Mouse (Mus musculus): ENCODE results near the gene Trnp1. TPM values are rescaled to one million over a fixed set of nuclear protein-coding genes. Genes with fewer than 3 reads are reported as not detected.

The Trnp1 gene
- polyA plus RNA-seq, 1 experiment from 2014 or later, result 0.78 TPM

GRCm38 (mm10) chr4:133493895-133494294, 4.5 kb downstream of the Trnp1 start:
- H3K27ac ChIP-seq (replicated peaks), result no peak overlapping the region
- no peak for ATAC-seq (ENCODE audit: extremely low read depth, insufficient number of reproducible peaks, low FRiP score, low TSS enrichment)
- H3K4me1 ChIP-seq, result peaks cover 61% of the 10 kb centered on the region
- H3K27me3 ChIP-seq (replicated peaks), result peaks cover 51% of the 10 kb centered on the region
- peak overlapping the region; percentile 46 for H3K4me3 ChIP-seq
- H3K9me3 ChIP-seq, result no peaks in the 10 kb centered on the region
- H3K4me2 ChIP-seq, result peak overlapping the region; percentile 75
- 17% methylated on average over 11 of the region's 12 CpGs for WGBS
- no peaks in the 10 kb centered on the region for H3K36me3 ChIP-seq
- H3K9ac ChIP-seq, result peak overlapping the region; percentile 69

- H3K4me1 ChIP-seq, result peaks cover 46% of the 10 kb centered on the region
- peak overlapping the region; percentile 56 for H3K4me2 ChIP-seq
- ATAC-seq (ENCODE audit: extremely low read depth, insufficient number of reproducible peaks, low FRiP score, low TSS enrichment), result no peak; the same call in 1 of the 2 replicates
- WGBS, result 22% methylated on average over 10 of the region's 10 CpGs
- H3K4me3 ChIP-seq, result no peak overlapping the region; the same call in 1 of the 2 replicates
- H3K27ac ChIP-seq (replicated peaks), result 0 out of 2 replicates have a peak overlapping the region, but pooled peaks have one; percentile 42
- H3K9ac ChIP-seq, result peak overlapping the region; percentile 59
- peaks cover 30% of the 10 kb centered on the region for H3K27me3 ChIP-seq (replicated peaks)
- no peaks in the 10 kb centered on the region for H3K36me3 ChIP-seq
- H3K9me3 ChIP-seq, result no peaks in the 10 kb centered on the region
These were observed 6.5 kb downstream of the Trnp1 start for GRCm38 (mm10) chr4:133491800-133492199.

GRCm38 (mm10) chr4:133489489-133490245, 8.7 kb downstream of the Trnp1 start:
- H3K4me2 ChIP-seq, result no peak overlapping the region
- H3K4me3 ChIP-seq, result no peak overlapping the region
- H3K27ac ChIP-seq (replicated peaks), result 0 out of 2 replicates have a peak overlapping the region, but pooled peaks have one; percentile 10
- peaks cover 9% of the 10 kb centered on the region for H3K27me3 ChIP-seq (replicated peaks)
- H3K9ac ChIP-seq, result no peak overlapping the region
- 41% methylated on average over 4 of the region's 4 CpGs for WGBS
- no peaks in the 10 kb centered on the region for H3K36me3 ChIP-seq
- no peaks in the 10 kb centered on the region for H3K9me3 ChIP-seq
- no peak for ATAC-seq (ENCODE audit: extremely low read depth, insufficient number of reproducible peaks, low FRiP score, low TSS enrichment)
- H3K4me1 ChIP-seq, result peaks cover 39% of the 10 kb centered on the region

- no peak overlapping the region for H3K9ac ChIP-seq
- no peak overlapping the region for H3K4me2 ChIP-seq
- 0 out of 2 replicates have a peak, but pooled peaks cover 10% of the 10 kb centered on the region for H3K27me3 ChIP-seq (replicated peaks)
- ATAC-seq (ENCODE audit: extremely low read depth, insufficient number of reproducible peaks, low FRiP score, low TSS enrichment), result no peak
- H3K27ac ChIP-seq (replicated peaks), result no peak overlapping the region
- no peak overlapping the region for H3K4me3 ChIP-seq
- 81% methylated on average over 20 of the region's 20 CpGs for WGBS
- H3K36me3 ChIP-seq, result no peaks in the 10 kb centered on the region
- H3K9me3 ChIP-seq, result no peaks in the 10 kb centered on the region
- peaks cover 41% of the 10 kb centered on the region for H3K4me1 ChIP-seq
These were observed 9.5 kb downstream of the Trnp1 start for GRCm38 (mm10) chr4:133488619-133489392.

DNA sequence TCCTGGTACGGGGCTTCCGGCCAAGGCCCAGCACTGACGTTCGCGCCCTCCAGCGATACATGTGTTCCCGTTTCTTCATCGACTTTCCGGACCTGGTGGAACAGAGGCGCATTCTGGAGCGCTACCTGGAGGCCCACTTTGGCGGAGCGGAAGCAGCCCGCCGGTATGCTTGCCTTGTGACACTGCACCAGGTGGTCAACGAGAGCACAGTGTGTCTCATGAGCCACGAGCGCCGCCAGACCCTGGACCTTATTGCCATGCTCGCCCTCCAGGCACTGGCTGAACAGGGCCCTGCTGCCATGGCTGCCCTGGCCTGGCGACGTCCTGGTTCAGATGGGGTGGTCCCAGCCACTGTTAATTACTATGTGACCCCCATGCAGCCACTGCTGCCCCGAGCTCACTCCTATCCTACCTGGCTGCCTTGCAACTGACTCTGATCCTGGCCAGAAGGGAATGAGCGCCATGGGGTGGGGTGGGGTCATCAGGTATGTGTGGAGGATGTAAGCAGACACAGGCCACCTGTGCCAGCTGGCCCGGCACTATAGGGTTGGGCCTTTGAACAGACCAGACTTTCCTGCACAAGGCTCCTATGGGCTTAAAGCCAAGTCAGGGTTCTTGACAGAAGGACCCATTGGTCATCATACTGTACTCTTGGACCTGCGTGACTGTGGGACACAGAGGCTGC, 11.5 kb downstream of the Trnp1 start:
- 87% methylated on average over 26 of the region's 26 CpGs for WGBS

DNA sequence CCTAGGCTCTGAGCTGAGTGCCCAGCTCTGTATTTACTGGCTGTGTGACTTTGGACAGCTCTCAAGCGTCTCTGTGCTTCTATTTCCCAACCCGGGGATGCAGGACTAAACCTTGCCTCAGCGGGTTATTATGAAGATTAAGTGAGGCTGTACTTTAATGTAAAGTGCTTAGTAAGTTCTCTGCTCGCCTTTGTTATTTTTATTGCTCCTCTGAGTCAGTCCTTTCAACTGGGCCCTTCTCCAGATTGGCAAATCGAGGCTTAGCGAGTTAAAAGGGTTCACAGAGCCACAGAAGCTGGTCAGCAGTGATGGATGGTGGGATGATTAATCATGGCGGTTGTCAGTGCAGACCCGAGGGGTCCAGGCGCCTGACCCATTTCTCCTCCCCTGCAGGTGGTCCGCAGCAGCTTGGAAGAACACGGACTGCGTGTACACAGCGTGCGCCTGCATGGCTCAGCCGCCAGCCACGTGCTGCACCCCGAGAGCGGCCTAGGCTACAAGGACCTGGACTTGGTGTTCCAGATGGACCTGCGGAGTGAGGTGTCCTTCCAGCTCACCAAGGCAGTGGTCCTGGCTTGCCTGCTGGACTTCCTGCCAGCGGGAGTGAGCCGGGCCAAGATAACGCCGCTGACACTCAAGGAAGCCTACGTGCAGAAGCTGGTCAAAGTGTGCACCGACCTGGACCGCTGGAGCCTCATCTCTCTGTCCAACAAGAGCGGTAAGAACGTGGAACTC, 12.5 kb downstream of the Trnp1 start:
- ATAC-seq (ENCODE audit: extremely low read depth, insufficient number of reproducible peaks, low FRiP score, low TSS enrichment), result no peak
- H3K27me3 ChIP-seq (replicated peaks), result peaks cover 29% of the 10 kb centered on the region
- peaks cover 30% of the 10 kb centered on the region for H3K4me1 ChIP-seq
- H3K36me3 ChIP-seq, result no peaks in the 10 kb centered on the region
- no peaks in the 10 kb centered on the region for H3K9me3 ChIP-seq
- H3K4me2 ChIP-seq, result no peak overlapping the region
- H3K9ac ChIP-seq, result no peak overlapping the region
- 77% methylated on average over 28 of the region's 28 CpGs for WGBS
- no peak overlapping the region for H3K27ac ChIP-seq (replicated peaks)
- no peak overlapping the region for H3K4me3 ChIP-seq

More for the DNA sequence above, 11.5 kb downstream of the Trnp1 start:
- Histone ChIP-seq H3K27me3 (replicated peaks) (peaks cover 19% of the 10 kb centered on the region), H3K4me1 (peaks cover 34% of the 10 kb centered on the region), H3K4me2 (no peak overlapping the region), H3K9ac (no peak overlapping the region), H3K9me3 (no peaks in the 10 kb centered on the region), H3K27ac (replicated peaks) (no peak overlapping the region), H3K4me3 (no peak overlapping the region), H3K36me3 (no peaks in the 10 kb centered on the region)
- ATAC-seq (ENCODE audit: extremely low read depth, insufficient number of reproducible peaks, low FRiP score, low TSS enrichment), result no peak

GRCm38 (mm10) chr4:133484266-133485025, 13.9 kb downstream of the Trnp1 start:
- Histone ChIP-seq H3K4me1 (peaks cover 35% of the 10 kb centered on the region), H3K4me2 (peak overlapping the region; percentile 60), H3K36me3 (no peaks in the 10 kb centered on the region), H3K27me3 (replicated peaks) (peaks cover 37% of the 10 kb centered on the region), H3K4me3 (peak overlapping the region; percentile 13; the same call in 1 of the 2 replicates), H3K27ac (replicated peaks) (no peak overlapping the region), H3K9me3 (no peaks in the 10 kb centered on the region), H3K9ac (peak overlapping the region; percentile 59)
- no peak for ATAC-seq (ENCODE audit: extremely low read depth, insufficient number of reproducible peaks, low FRiP score, low TSS enrichment)
- WGBS, result 16% methylated on average over 22 of the region's 22 CpGs

DNA sequence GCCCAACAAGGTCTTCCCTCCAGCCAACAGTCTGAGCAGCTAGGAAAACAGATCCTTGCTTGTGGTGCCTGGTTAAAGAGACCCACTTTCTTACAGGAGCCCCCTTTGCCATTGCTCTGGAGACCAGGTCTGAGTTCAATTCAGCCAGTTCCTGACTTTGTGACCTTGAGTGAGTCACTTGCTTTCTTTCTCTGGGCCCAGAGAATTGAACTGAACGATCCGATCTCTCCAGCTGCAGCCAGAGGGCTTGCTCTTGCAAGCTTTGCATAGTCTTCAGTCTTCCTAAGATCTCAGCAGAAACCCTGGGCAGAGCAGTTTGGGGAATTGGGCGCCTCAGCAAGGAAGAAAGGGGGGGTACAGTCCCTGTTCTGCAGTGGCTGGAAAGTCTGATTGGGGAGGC, 15.9 kb downstream of the Trnp1 start:
- no peak for ATAC-seq (ENCODE audit: extremely low read depth, insufficient number of reproducible peaks, low FRiP score, low TSS enrichment)
- 76% methylated on average over 3 of the region's 3 CpGs for WGBS
- no peak overlapping the region for H3K4me3 ChIP-seq
- H3K4me1 ChIP-seq, result peaks cover 31% of the 10 kb centered on the region
- H3K9ac ChIP-seq, result no peak overlapping the region
- H3K4me2 ChIP-seq, result no peak overlapping the region
- H3K27ac ChIP-seq (replicated peaks), result no peak overlapping the region
- no peaks in the 10 kb centered on the region for H3K36me3 ChIP-seq
- H3K27me3 ChIP-seq (replicated peaks), result peaks cover 53% of the 10 kb centered on the region
- no peaks in the 10 kb centered on the region for H3K9me3 ChIP-seq

GRCm38 (mm10) chr4:133481488-133481887, 16.9 kb downstream of the Trnp1 start:
- no peak for ATAC-seq (ENCODE audit: extremely low read depth, insufficient number of reproducible peaks, low FRiP score, low TSS enrichment)
- Histone ChIP-seq H3K4me1 (peaks cover 31% of the 10 kb centered on the region), H3K27me3 (replicated peaks) (peaks cover 63% of the 10 kb centered on the region), H3K4me3 (no peak overlapping the region), H3K4me2 (no peak overlapping the region), H3K9me3 (no peaks in the 10 kb centered on the region), H3K9ac (0 out of 2 replicates have a peak overlapping the region, but pooled peaks have one; percentile 8), H3K27ac (replicated peaks) (no peak overlapping the region), H3K36me3 (no peaks in the 10 kb centered on the region)
- WGBS, result 11% methylated on average over 4 of the region's 4 CpGs

- ATAC-seq (ENCODE audit: extremely low read depth, insufficient number of reproducible peaks, low FRiP score, low TSS enrichment), result no peak
- Histone ChIP-seq H3K9ac (peak overlapping the region; percentile 74; the same call in 1 of the 2 replicates), H3K9me3 (no peaks in the 10 kb centered on the region), H3K27ac (replicated peaks) (no peak overlapping the region), H3K4me1 (peaks cover 31% of the 10 kb centered on the region), H3K4me3 (peak overlapping the region; percentile 59; the same call in 1 of the 2 replicates), H3K36me3 (no peaks in the 10 kb centered on the region), H3K27me3 (replicated peaks) (peaks cover 71% of the 10 kb centered on the region), H3K4me2 (peak overlapping the region; percentile 79)
- WGBS, result 48% methylated on average over 6 of the region's 6 CpGs
These were observed 17.6 kb downstream of the Trnp1 start for GRCm38 (mm10) chr4:133480754-133481153.
